Mouse (Mus musculus) forebrain, embryonic 11.5 days (tissue): ENCODE measurements around the gene Mus81. TPM values are rescaled to one million over a fixed set of nuclear protein-coding genes. Genes with fewer than 3 reads are reported as not detected.
A peak's percentile ranks its signal among the peaks of the same experiment; 100 is the strongest.

Experiments used
- ATAC-seq: fragments of 200-750 bp; cut with Nextera tagmentation; replicated peaks from 2 replicates; pipeline ENCODE4 v1.8.0; 2017; ENCODE audit warnings: moderate TSS enrichment; ENCODE audit not compliant: low FRiP score
- DNase-seq: peaks from one replicate; pipeline ENCODE4 v3.0.0-alpha.2; 2017; ENCODE audit warnings: low spot score
- H3K27ac ChIP-seq: fragments of 300-500 bp; sonication (generic); 2 replicates; pipeline ENCODE4 v1.5.1; 2014; ENCODE audit warnings: low read depth, low read length
- H3K27me3 ChIP-seq: fragments of 300-500 bp; sonication (generic); 2 replicates; pipeline ENCODE4 v1.6.1; 2014; ENCODE audit warnings: mild to moderate bottlenecking, low read length, mixed read lengths; ENCODE audit not compliant: control insufficient read depth, insufficient read depth
- H3K36me3 ChIP-seq: fragments of 300-500 bp; sonication (generic); 2 replicates; pipeline ENCODE4 v1.6.1; 2014; ENCODE audit warnings: mild to moderate bottlenecking, low read length, moderate library complexity, mixed read lengths; ENCODE audit not compliant: control insufficient read depth, insufficient read depth
- H3K4me1 ChIP-seq: fragments of 300-500 bp; sonication (generic); replicated peaks from 2 replicates; pipeline ENCODE4 v1.6.1; 2014; ENCODE audit warnings: low read length, mixed read lengths; ENCODE audit not compliant: control insufficient read depth, insufficient read depth
- H3K4me2 ChIP-seq: fragments of 300-500 bp; sonication (generic); 2 replicates; pipeline ENCODE4 v1.6.1; 2014; ENCODE audit warnings: low read depth, mild to moderate bottlenecking, low read length, moderate library complexity, mixed read lengths; ENCODE audit not compliant: severe bottlenecking
- H3K4me3 ChIP-seq: fragments of 300-500 bp; sonication (generic); 2 replicates; pipeline ENCODE4 v1.5.1; 2014; ENCODE audit warnings: low read depth, low read length
- H3K9ac ChIP-seq: fragments of 300-500 bp; sonication (generic); 2 replicates; pipeline ENCODE4 v1.6.1; 2014; ENCODE audit warnings: low read length
- H3K9me3 ChIP-seq: fragments of 300-500 bp; sonication (generic); 2 replicates; pipeline ENCODE4 v1.6.1; 2016; ENCODE audit warnings: low read length, mixed read lengths; ENCODE audit not compliant: control insufficient read depth
- WGBS: fragments of 180-500 bp; shearing (Covaris S2); extraction: QIAGEN DNeasy Blood & Tissue Kit; methylation state at CpG from one replicate; pipeline ENCODE4 v1.1.7; 2014; 5-methylcytosine and 5-hydroxymethylcytosine counted together
- polyA plus RNA-seq: library from polyadenylated mRNA; unstranded; fragments of >200 nt; fragmentation: Nextera tagmentation; extraction: Ambion mirVana; gene quantifications from 2 replicates; pipeline ENCODE4 v1.2.1, GENCODE M21; 2014

Mus81 gene
- polyA plus RNA-seq, 1 experiment from 2014 or later: 39.2 TPM

GRCm38 (mm10) chr19:5515840-5516777 lies 27.9 kb upstream of the Mus81 start:
- WGBS: 81% methylated on average over 7 of the region's 7 CpGs
- Histone ChIP-seq H3K4me1 (peaks cover under 1% of the 10 kb centered on the region; the same call in 1 of the 2 replicates), H3K9me3 (no peaks in the 10 kb centered on the region), H3K4me3 (no peak overlapping the region), H3K27me3 (no peaks in the 10 kb centered on the region), H3K9ac (no peak overlapping the region), H3K36me3 (no peaks in the 10 kb centered on the region), H3K4me2 (no peak overlapping the region), H3K27ac (no peak overlapping the region)
- ATAC-seq (no peak), DNase-seq (no peak)

GRCm38 (mm10) chr19:5513005-5513349 lies 24.8 kb upstream of the Mus81 start:
- no peak for ATAC-seq
- H3K4me3 ChIP-seq: no peak overlapping the region
- no peaks in the 10 kb centered on the region for H3K36me3 ChIP-seq
- no peak for DNase-seq
- 84% methylated on average over 3 of the region's 3 CpGs for WGBS
- H3K4me2 ChIP-seq: no peak overlapping the region
- no peaks in the 10 kb centered on the region; the same call in 1 of the 2 replicates for H3K9me3 ChIP-seq
- H3K27ac ChIP-seq: no peak overlapping the region
- no peak overlapping the region for H3K9ac ChIP-seq
- peaks cover 6% of the 10 kb centered on the region for H3K4me1 ChIP-seq
- H3K27me3 ChIP-seq: no peaks in the 10 kb centered on the region

GRCm38 (mm10) chr19:5512091-5513004 lies 24.1 kb upstream of the Mus81 start:
- Histone ChIP-seq H3K27ac (no peak overlapping the region), H3K4me2 (no peak overlapping the region), H3K9me3 (no peaks in the 10 kb centered on the region; the same call in 1 of the 2 replicates), H3K27me3 (no peaks in the 10 kb centered on the region), H3K4me3 (no peak overlapping the region), H3K36me3 (no peaks in the 10 kb centered on the region), H3K4me1 (peaks cover 6% of the 10 kb centered on the region), H3K9ac (no peak overlapping the region)
- DNase-seq: no peak
- 88% methylated on average over 12 of the region's 12 CpGs for WGBS
- ATAC-seq: no peak

GRCm38 (mm10) chr19:5511074-5511632 lies 23.0 kb upstream of the Mus81 start:
- Histone ChIP-seq H3K9me3 (no peaks in the 10 kb centered on the region; the same call in 1 of the 2 replicates), H3K36me3 (no peaks in the 10 kb centered on the region), H3K27me3 (no peaks in the 10 kb centered on the region), H3K27ac (no peak overlapping the region), H3K4me1 (peaks cover 6% of the 10 kb centered on the region), H3K4me3 (peak overlapping the region; percentile 42), H3K9ac (peak overlapping the region; percentile 68), H3K4me2 (peak overlapping the region; percentile 71)
- WGBS: 49% methylated on average over 14 of the region's 15 CpGs
- no peak for DNase-seq
- ATAC-seq: peak; percentile 18; the same call in 1 of the 2 replicates

GRCm38 (mm10) chr19:5510031-5511026 lies 22.1 kb upstream of the Mus81 start, which contains the start of gene Snx32:
Gene Snx32, minus strand, starts transcription at chr19:5510538.
- peak; percentile 96 for DNase-seq
- H3K27me3 ChIP-seq: no peaks in the 10 kb centered on the region
- H3K36me3 ChIP-seq: no peaks in the 10 kb centered on the region
- H3K9me3 ChIP-seq: no peaks in the 10 kb centered on the region; the same call in 1 of the 2 replicates
- H3K4me1 ChIP-seq: peaks cover 6% of the 10 kb centered on the region
- ATAC-seq: peak; percentile 99
- H3K4me3 ChIP-seq: peak within 1 kb of the TSS; percentile 42
- 3% methylated on average over 46 of the region's 47 CpGs for WGBS
- peak within 1 kb of the TSS; percentile 71 for H3K4me2 ChIP-seq
- H3K27ac ChIP-seq: no peak within 1 kb of the TSS
- H3K9ac ChIP-seq: peak within 1 kb of the TSS; percentile 68

- Histone ChIP-seq H3K4me2 (no peak within 1 kb of the TSS), H3K27me3 (no peaks in the 10 kb centered on the region), H3K36me3 (no peaks in the 10 kb centered on the region), H3K9me3 (no peaks in the 10 kb centered on the region; the same call in 1 of the 2 replicates), H3K27ac (no peak within 1 kb of the TSS), H3K4me3 (no peak within 1 kb of the TSS), H3K4me1 (no peaks in the 10 kb centered on the region), H3K9ac (no peak within 1 kb of the TSS)
- WGBS: 65% methylated on average over 17 of the region's 17 CpGs
- DNase-seq: no peak
- no peak for ATAC-seq
These were observed 15.5 kb upstream of the Mus81 start, which contains the start of gene 1700020D05Rik for GRCm38 (mm10) chr19:5503687-5504086. Gene 1700020D05Rik, minus strand, starts transcription at chr19:5503787.

- no peak overlapping the region for H3K4me2 ChIP-seq
- H3K4me1 ChIP-seq: no peaks in the 10 kb centered on the region
- no peaks in the 10 kb centered on the region for H3K27me3 ChIP-seq
- H3K27ac ChIP-seq: no peak overlapping the region
- H3K36me3 ChIP-seq: peaks cover 3% of the 10 kb centered on the region; the same call in 1 of the 2 replicates
- H3K9me3 ChIP-seq: no peaks in the 10 kb centered on the region
- WGBS: 87% methylated on average over 2 of the region's 2 CpGs
- DNase-seq: no peak
- no peak overlapping the region for H3K4me3 ChIP-seq
- no peak overlapping the region for H3K9ac ChIP-seq
- no peak for ATAC-seq
These were observed 12.2 kb upstream of the Mus81 start for GRCm38 (mm10) chr19:5500330-5500875.
